Mouse (Mus musculus): ENCODE data around the gene Arhgef12. TPM values are rescaled to one million over a fixed set of nuclear protein-coding genes. Genes with fewer than 3 reads are reported as not detected.

The Arhgef12 gene
- total and polyA plus RNA-seq, 3 experiments, result 5.9 to 76.3 (median 53.3) TPM

GRCm38 (mm10) chr9:43103675-43104299, 3.3 kb downstream of the Arhgef12 start:
- TF ChIP-seq POLR2AphosphoS5 (IDR thresholded peaks at IDR 0.05; ENCODE audit: insufficient replicate concordance, low read depth, low read length), result no peak
- TF ChIP-seq GATA2 (IDR thresholded peaks at IDR 0.05; ENCODE audit: borderline replicate concordance, low read depth, low read length), result no peak
- 0 out of 2 replicates have a peak, but pooled peaks have one; percentile 18 for TF ChIP-seq TAL1 (conservative IDR thresholded peaks at IDR 0.05; ENCODE audit: low read depth, low read length)
- no peak for TF ChIP-seq GATA1 (IDR thresholded peaks at IDR 0.05; ENCODE audit: borderline replicate concordance, low read length)
- no peak for TF ChIP-seq CTCF (IDR thresholded peaks at IDR 0.05; ENCODE audit: low read depth, low read length)
- Histone ChIP-seq H3K4me1 (ENCODE audit: insufficient read depth, low read depth, low read length) (peaks cover 49% of the 10 kb centered on the region), H3K9me3 (replicated peaks) (no peaks in the 10 kb centered on the region), H3K36me3 (replicated peaks) (peaks cover 6% of the 10 kb centered on the region), H3K4me3 (ENCODE audit: low read depth, low read length) (peak overlapping the region; percentile 88), H3K27me3 (ENCODE audit: insufficient read depth, low read length) (no peaks in the 10 kb centered on the region)
- no peak for ATAC-seq (ENCODE audit: extremely low read depth, insufficient number of reproducible peaks, low FRiP score, poor library complexity, severe bottlenecking)
- no peak for DNase-seq (ENCODE audit: low spot score)

GRCm38 (mm10) chr9:43102931-43103330, 4.1 kb downstream of the Arhgef12 start:
- ATAC-seq (ENCODE audit: extremely low read depth, insufficient number of reproducible peaks, low FRiP score, poor library complexity, severe bottlenecking) (no peak), DNase-seq (ENCODE audit: low spot score) (no peak)
- H3K4me3 ChIP-seq (ENCODE audit: low read depth, low read length), result peak overlapping the region; percentile 88
- no peaks in the 10 kb centered on the region for H3K27me3 ChIP-seq (ENCODE audit: insufficient read depth, low read length)
- TF ChIP-seq GATA1 (IDR thresholded peaks at IDR 0.05; ENCODE audit: borderline replicate concordance, low read length), result no peak
- no peak for TF ChIP-seq POLR2AphosphoS5 (IDR thresholded peaks at IDR 0.05; ENCODE audit: insufficient replicate concordance, low read depth, low read length)
- TF ChIP-seq GATA2 (IDR thresholded peaks at IDR 0.05; ENCODE audit: borderline replicate concordance, low read depth, low read length), result no peak
- no peak for TF ChIP-seq CTCF (IDR thresholded peaks at IDR 0.05; ENCODE audit: low read depth, low read length)
- no peak for TF ChIP-seq TAL1 (conservative IDR thresholded peaks at IDR 0.05; ENCODE audit: low read depth, low read length)
- H3K4me1 ChIP-seq (ENCODE audit: insufficient read depth, low read depth, low read length), result peaks cover 50% of the 10 kb centered on the region
- H3K9me3 ChIP-seq (replicated peaks), result no peaks in the 10 kb centered on the region
- peaks cover 7% of the 10 kb centered on the region for H3K36me3 ChIP-seq (replicated peaks)

GRCm38 (mm10) chr9:43101936-43102595, 5.0 kb downstream of the Arhgef12 start:
- no peaks in the 10 kb centered on the region; the same call in 1 of the 2 replicates for H3K9me3 ChIP-seq (replicated peaks)
- peaks cover 48% of the 10 kb centered on the region for H3K4me1 ChIP-seq (ENCODE audit: insufficient read depth, low read depth, low read length)
- ATAC-seq (ENCODE audit: extremely low read depth, insufficient number of reproducible peaks, low FRiP score, poor library complexity, severe bottlenecking), result peak; percentile 89

GRCm38 (mm10) chr9:43098922-43099321, 8.1 kb downstream of the Arhgef12 start:
- H3K36me3 ChIP-seq (replicated peaks), result peaks cover 27% of the 10 kb centered on the region
- TF ChIP-seq TAL1 (conservative IDR thresholded peaks at IDR 0.05; ENCODE audit: low read depth, low read length), result no peak
- TF ChIP-seq CTCF (IDR thresholded peaks at IDR 0.05; ENCODE audit: low read depth, low read length), result no peak
- TF ChIP-seq GATA1 (IDR thresholded peaks at IDR 0.05; ENCODE audit: borderline replicate concordance, low read length), result no peak
- TF ChIP-seq POLR2AphosphoS5 (IDR thresholded peaks at IDR 0.05; ENCODE audit: insufficient replicate concordance, low read depth, low read length), result no peak
- no peak for TF ChIP-seq GATA2 (IDR thresholded peaks at IDR 0.05; ENCODE audit: borderline replicate concordance, low read depth, low read length)
- no peak overlapping the region for H3K4me3 ChIP-seq (ENCODE audit: low read depth, low read length)
- H3K4me1 ChIP-seq (ENCODE audit: insufficient read depth, low read depth, low read length), result peaks cover 60% of the 10 kb centered on the region
- peaks cover 3% of the 10 kb centered on the region for H3K9me3 ChIP-seq (replicated peaks)
- no peaks in the 10 kb centered on the region for H3K27me3 ChIP-seq (ENCODE audit: insufficient read depth, low read length)
- ATAC-seq (ENCODE audit: extremely low read depth, insufficient number of reproducible peaks, low FRiP score, poor library complexity, severe bottlenecking), result no peak
- DNase-seq (ENCODE audit: low spot score), result no peak

More at GRCm38 (mm10) chr9:43101936-43102595, 5.0 kb downstream of the Arhgef12 start:
- H3K27me3 ChIP-seq (ENCODE audit: insufficient read depth, low read length), result no peaks in the 10 kb centered on the region
- DNase-seq (ENCODE audit: low spot score), result peak; percentile 71
- TF ChIP-seq TAL1 (conservative IDR thresholded peaks at IDR 0.05; ENCODE audit: low read depth, low read length) (peak; percentile 95), GATA1 (IDR thresholded peaks at IDR 0.05; ENCODE audit: borderline replicate concordance, low read length) (no peak)
- peak overlapping the region; percentile 57 for H3K4me3 ChIP-seq (ENCODE audit: low read depth, low read length)
- H3K36me3 ChIP-seq (replicated peaks), result peaks cover 10% of the 10 kb centered on the region

- Histone ChIP-seq H3K9me3 (replicated peaks) (peaks cover 3% of the 10 kb centered on the region), H3K4me3 (ENCODE audit: low read depth, low read length) (no peak overlapping the region; the same call in 1 of the 2 replicates), H3K27me3 (ENCODE audit: insufficient read depth, low read length) (no peaks in the 10 kb centered on the region), H3K36me3 (replicated peaks) (peaks cover 29% of the 10 kb centered on the region), H3K4me1 (ENCODE audit: insufficient read depth, low read depth, low read length) (peaks cover 54% of the 10 kb centered on the region)
- ATAC-seq (ENCODE audit: extremely low read depth, insufficient number of reproducible peaks, low FRiP score, poor library complexity, severe bottlenecking) (no peak), DNase-seq (ENCODE audit: low spot score) (no peak)
- TF ChIP-seq GATA2 (IDR thresholded peaks at IDR 0.05; ENCODE audit: borderline replicate concordance, low read depth, low read length) (no peak), GATA1 (IDR thresholded peaks at IDR 0.05; ENCODE audit: borderline replicate concordance, low read length) (no peak), CTCF (IDR thresholded peaks at IDR 0.05; ENCODE audit: low read depth, low read length) (no peak), POLR2AphosphoS5 (IDR thresholded peaks at IDR 0.05; ENCODE audit: insufficient replicate concordance, low read depth, low read length) (no peak), TAL1 (conservative IDR thresholded peaks at IDR 0.05; ENCODE audit: low read depth, low read length) (no peak)
Observed at GRCm38 (mm10) chr9:43097801-43098557, 9.1 kb downstream of the Arhgef12 start.

- DNase-seq (ENCODE audit: low spot score) (peak; percentile 43), ATAC-seq (ENCODE audit: extremely low read depth, insufficient number of reproducible peaks, low FRiP score, poor library complexity, severe bottlenecking) (peak; percentile 92)
- no peaks in the 10 kb centered on the region for H3K27me3 ChIP-seq (ENCODE audit: insufficient read depth, low read length)
- peaks cover 39% of the 10 kb centered on the region for H3K36me3 ChIP-seq (replicated peaks)
- peaks cover 52% of the 10 kb centered on the region for H3K4me1 ChIP-seq (ENCODE audit: insufficient read depth, low read depth, low read length)
- peaks cover 3% of the 10 kb centered on the region for H3K9me3 ChIP-seq (replicated peaks)
- TF ChIP-seq POLR2AphosphoS5 (IDR thresholded peaks at IDR 0.05; ENCODE audit: insufficient replicate concordance, low read depth, low read length) (no peak), TAL1 (conservative IDR thresholded peaks at IDR 0.05; ENCODE audit: low read depth, low read length) (0 out of 2 replicates have a peak, but pooled peaks have one; percentile 8), GATA1 (IDR thresholded peaks at IDR 0.05; ENCODE audit: borderline replicate concordance, low read length) (no peak), GATA2 (IDR thresholded peaks at IDR 0.05; ENCODE audit: borderline replicate concordance, low read depth, low read length) (no peak), CTCF (IDR thresholded peaks at IDR 0.05; ENCODE audit: low read depth, low read length) (no peak)
- no peak overlapping the region; the same call in 1 of the 2 replicates for H3K4me3 ChIP-seq (ENCODE audit: low read depth, low read length)
Observed at GRCm38 (mm10) chr9:43096337-43096736, 10.7 kb downstream of the Arhgef12 start.

All from G1E (cell line).